Mouse (Mus musculus) CH12.LX (cell line): Measurements from ENCODE around the gene Ep400.

ENCODE experiments used
- ETS1 ChIP-seq: conservative IDR thresholded peaks from 2 replicates; pipeline ENCODE4 v1.6.1; 2012; ENCODE audit warnings: low read depth, mild to moderate bottlenecking, inconsistent platforms, low read length, improper control_type of control experiment, moderate library complexity
- MAFK ChIP-seq: IDR thresholded peaks from 2 replicates; pipeline ENCODE4 v1.6.1; 2011; ENCODE audit warnings: low read length, improper control_type of control experiment; ENCODE audit not compliant: insufficient replicate concordance
- POLR2A ChIP-seq: IDR thresholded peaks from 2 replicates; pipeline ENCODE4 v1.6.1; 2011; ENCODE audit warnings: low read depth, mild to moderate bottlenecking, improper control_type of control experiment, low read length
- TCF12 ChIP-seq: IDR thresholded peaks from 2 replicates; pipeline ENCODE4 v1.6.1; 2014; ENCODE audit warnings: low read depth, mild to moderate bottlenecking, inconsistent platforms, low read length, improper control_type of control experiment

DNA sequence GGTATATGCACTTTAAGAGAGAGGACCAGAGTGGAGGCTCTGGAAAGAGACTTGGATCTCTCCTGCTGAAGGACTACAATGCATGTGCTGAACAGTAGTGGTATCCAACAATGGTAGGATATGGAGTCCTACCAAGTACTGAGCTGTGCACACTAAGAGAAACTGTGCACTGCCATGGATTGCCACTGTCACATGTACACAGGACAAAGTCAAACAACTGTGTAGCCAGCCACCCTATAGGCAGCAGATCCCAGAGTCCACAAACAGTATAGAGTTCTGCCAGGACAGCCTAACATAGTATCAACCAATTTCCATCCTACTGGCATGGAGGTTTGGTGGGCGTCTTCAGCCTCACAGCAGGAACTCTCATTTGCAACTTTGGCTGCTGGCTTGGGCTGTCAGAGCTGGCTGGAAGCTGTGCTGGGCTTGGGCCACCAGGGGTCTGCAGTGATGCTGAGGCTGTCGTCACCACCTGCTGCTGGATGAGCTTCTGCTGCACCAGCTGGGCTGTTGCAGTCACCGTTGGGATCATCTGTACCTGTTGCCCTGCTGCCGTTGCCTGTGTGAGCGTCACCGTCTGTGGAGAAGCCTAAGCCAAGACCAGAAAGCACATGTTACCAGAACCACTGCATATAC is 104.9 kb downstream of the Ep400 start:
- no peak for TF ChIP-seq POLR2A
- TF ChIP-seq ETS1: no peak
- TF ChIP-seq MAFK: no peak
- TF ChIP-seq TCF12: no peak
